8 mouse cellular contexts compared by ENCODE assay signal in the genomic region with DNA sequence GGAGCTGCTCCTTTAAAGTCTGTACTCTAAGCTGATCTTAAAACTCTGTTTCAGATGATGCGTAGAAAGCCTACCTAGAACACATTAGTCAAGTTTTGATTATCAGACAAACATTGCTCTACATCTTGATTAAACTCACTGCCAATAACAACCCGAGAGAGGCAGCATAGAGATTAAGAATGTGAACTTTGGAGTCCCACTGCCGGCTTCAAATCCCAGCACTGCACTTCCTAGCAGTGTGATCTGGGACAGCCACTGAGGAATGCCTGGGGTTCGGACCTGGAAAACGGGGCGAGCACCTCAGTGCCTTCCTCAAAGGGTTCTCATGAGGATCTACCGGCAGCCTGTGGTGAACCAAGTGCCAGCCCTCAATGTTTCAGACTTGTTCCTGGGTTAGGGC. TPM values are rescaled to one million over a fixed set of nuclear protein-coding genes. Genes with fewer than 3 reads are reported as not detected.
A peak's percentile ranks its signal among the peaks of the same experiment; 100 is the strongest.
DNase-seq lines count a peak whose midpoint lies in the region; ATAC-seq and TF ChIP-seq lines count a peak whose summit lies in the region.

No protein-coding gene starts in this region.

- H3K27me3 ChIP-seq in kidney, adult 2 months (replicated peaks; ENCODE audit: control insufficient read depth, insufficient read depth, low read length), result no peaks in the 10 kb centered on the region
- no peaks in the 10 kb centered on the region for H3K27me3 ChIP-seq in embryonic facial prominence, embryonic 13.5 days
- no peaks in the 10 kb centered on the region for H3K27me3 ChIP-seq in intestine, embryonic 14.5 days (replicated peaks; ENCODE audit: control insufficient read depth, insufficient read depth, low read length)
- H3K27me3 ChIP-seq in liver, postnatal 0 days (ENCODE audit: insufficient read depth, low read length), result no peaks in the 10 kb centered on the region

- ATAC-seq in embryonic facial prominence, embryonic 13.5 days (ENCODE audit: insufficient number of reproducible peaks, insufficient read depth, low FRiP score, low TSS enrichment, low read depth), result no peak
- ATAC-seq in intestine, embryonic 14.5 days (replicated peaks; ENCODE audit: low FRiP score, low TSS enrichment, low read depth), result no peak
- no peak for ATAC-seq in liver, postnatal 0 days
- ATAC-seq in frontal cortex, adult (ENCODE audit: low TSS enrichment), result no peak

- H3K4me2 ChIP-seq in embryonic facial prominence, embryonic 13.5 days, result peak overlapping the region; percentile 96
- H3K4me2 ChIP-seq in intestine, embryonic 14.5 days (ENCODE audit: low read length), result peak overlapping the region; percentile 95
- peak overlapping the region; percentile 90 for H3K4me2 ChIP-seq in liver, postnatal 0 days (ENCODE audit: low read depth, low read length)

- no peak for TF ChIP-seq POLR2A in kidney, adult 2 months (IDR thresholded peaks at IDR 0.05; ENCODE audit: low read depth, low read length)

- 51% methylated on average over 7 of the region's 7 CpGs for WGBS in kidney, adult 2 months
- 87% methylated on average over 7 of the region's 7 CpGs for WGBS in embryonic facial prominence, embryonic 13.5 days
- WGBS in intestine, embryonic 14.5 days, result 77% methylated on average over 7 of the region's 7 CpGs
- 70% methylated on average over 7 of the region's 7 CpGs for WGBS in liver, postnatal 0 days (ENCODE audit: insufficient replicate concordance)

- no peaks in the 10 kb centered on the region for H3K9me3 ChIP-seq in embryonic facial prominence, embryonic 13.5 days
- H3K9me3 ChIP-seq in intestine, embryonic 14.5 days (ENCODE audit: control insufficient read depth, low read length), result no peaks in the 10 kb centered on the region
- no peaks in the 10 kb centered on the region for H3K9me3 ChIP-seq in liver, postnatal 0 days (ENCODE audit: low read length)

- H3K27ac ChIP-seq in kidney, adult 2 months (ENCODE audit: insufficient read depth, low read depth, low read length), result peak overlapping the region; percentile 4; the same call in 1 of the 2 replicates
- H3K27ac ChIP-seq in embryonic facial prominence, embryonic 13.5 days, result no peak overlapping the region
- H3K27ac ChIP-seq in intestine, embryonic 14.5 days (ENCODE audit: low read depth), result no peak overlapping the region
- H3K27ac ChIP-seq in liver, postnatal 0 days (ENCODE audit: low read depth), result peak overlapping the region; percentile 30

- peak; percentile 61 for DNase-seq in kidney, adult 2 months
- no peak for DNase-seq in kidney, postnatal 10 days
- no peak for DNase-seq in intestine, embryonic 14.5 days (ENCODE audit: low spot score)
- no peak for DNase-seq in liver, postnatal 0 days
- DNase-seq in ovary, adult 18-20 months (ENCODE audit: low spot score), result no peak
- no peak for DNase-seq in spleen, adult 18-20 months

- peak overlapping the region; percentile 94 for H3K9ac ChIP-seq in embryonic facial prominence, embryonic 13.5 days
- H3K9ac ChIP-seq in intestine, embryonic 14.5 days (ENCODE audit: low read length), result no peak overlapping the region
- no peak overlapping the region; the same call in 1 of the 2 replicates for H3K9ac ChIP-seq in liver, postnatal 0 days (replicated peaks)

- TF ChIP-seq CTCF in kidney, adult 2 months (conservative IDR thresholded peaks at IDR 0.05; ENCODE audit: insufficient read depth, insufficient read length, low read depth, low read length), result no peak
- no peak for TF ChIP-seq CTCF in liver, postnatal 0 days (IDR thresholded peaks at IDR 0.05; ENCODE audit: low read depth)

- H3K36me3 ChIP-seq in kidney, adult 2 months (ENCODE audit: control insufficient read depth, insufficient read depth, low read length), result peaks cover 4% of the 10 kb centered on the region
- H3K36me3 ChIP-seq in embryonic facial prominence, embryonic 13.5 days, result peaks cover 44% of the 10 kb centered on the region
- H3K36me3 ChIP-seq in intestine, embryonic 14.5 days (ENCODE audit: control insufficient read depth, insufficient read depth, low read length), result peaks cover 39% of the 10 kb centered on the region
- peaks cover 29% of the 10 kb centered on the region for H3K36me3 ChIP-seq in liver, postnatal 0 days (replicated peaks; ENCODE audit: insufficient read depth, low read length)

- H3K4me3 ChIP-seq in kidney, adult 2 months (ENCODE audit: insufficient read depth, low read depth, low read length), result peak overlapping the region; percentile 23; the same call in 1 of the 2 replicates
- peak overlapping the region; percentile 11; the same call in 1 of the 2 replicates for H3K4me3 ChIP-seq in embryonic facial prominence, embryonic 13.5 days
- H3K4me3 ChIP-seq in intestine, embryonic 14.5 days (ENCODE audit: low read depth, low read length), result 0 out of 2 replicates have a peak overlapping the region, but pooled peaks have one; percentile 99
- H3K4me3 ChIP-seq in liver, postnatal 0 days (ENCODE audit: low read depth, low read length), result no peak overlapping the region; the same call in 1 of the 2 replicates

- TF ChIP-seq EP300 in liver, postnatal 0 days (IDR thresholded peaks at IDR 0.05; ENCODE audit: low read depth), result no peak

- peaks cover 26% of the 10 kb centered on the region; the same call in 1 of the 2 replicates for H3K4me1 ChIP-seq in kidney, adult 2 months (ENCODE audit: control insufficient read depth, insufficient read depth, low read length)
- peaks cover 32% of the 10 kb centered on the region for H3K4me1 ChIP-seq in embryonic facial prominence, embryonic 13.5 days
- H3K4me1 ChIP-seq in intestine, embryonic 14.5 days (replicated peaks; ENCODE audit: control insufficient read depth, insufficient read depth, low read length), result peaks cover 21% of the 10 kb centered on the region
- peaks cover 35% of the 10 kb centered on the region for H3K4me1 ChIP-seq in liver, postnatal 0 days (ENCODE audit: insufficient read depth)

RNA-seq across cellular contexts. Expression of a gene that starts 1.8 kb away (rescaled TPM):
- polyA plus RNA-seq in kidney, adult 2 months (2012; rRNA removed), result 133 TPM in 2 replicates
- 147 and 162 TPM in 2 replicates for polyA plus RNA-seq in embryonic facial prominence, embryonic 13.5 days (2015; fragmentation: Nextera tagmentation; extraction: Ambion mirVana)
- polyA plus RNA-seq in intestine, embryonic 14.5 days (2014; fragmentation: Nextera tagmentation; extraction: Ambion mirVana), result 188 and 191 TPM in 2 replicates
- 111 and 118 TPM in 2 replicates for polyA plus RNA-seq in liver, postnatal 0 days (2015; fragmentation: Nextera tagmentation; extraction: Ambion mirVana)

RNA-seq across cellular contexts. Expression of a gene that starts 2.0 kb away (rescaled TPM):
- 10.4 and 12.4 TPM in 2 replicates for polyA plus RNA-seq in kidney, adult 2 months (2012; rRNA removed)
- 5.6 and 6.2 TPM in 2 replicates for polyA plus RNA-seq in embryonic facial prominence, embryonic 13.5 days (2015; fragmentation: Nextera tagmentation; extraction: Ambion mirVana)
- polyA plus RNA-seq in intestine, embryonic 14.5 days (2014; fragmentation: Nextera tagmentation; extraction: Ambion mirVana), result 3.8 and 5.5 TPM in 2 replicates
- polyA plus RNA-seq in liver, postnatal 0 days (2015; fragmentation: Nextera tagmentation; extraction: Ambion mirVana), result 2.2 TPM in 2 replicates

RNA-seq across cellular contexts. Expression of a gene that starts 17.5 kb away (rescaled TPM):
- polyA plus RNA-seq in kidney, adult 2 months (2012; rRNA removed), result 23.9 and 25.6 TPM in 2 replicates
- 22.2 and 26.4 TPM in 2 replicates for polyA plus RNA-seq in embryonic facial prominence, embryonic 13.5 days (2015; fragmentation: Nextera tagmentation; extraction: Ambion mirVana)
- 6.5 and 8.9 TPM in 2 replicates for polyA plus RNA-seq in intestine, embryonic 14.5 days (2014; fragmentation: Nextera tagmentation; extraction: Ambion mirVana)
- 5.9 and 6.8 TPM in 2 replicates for polyA plus RNA-seq in liver, postnatal 0 days (2015; fragmentation: Nextera tagmentation; extraction: Ambion mirVana)

RNA-seq across cellular contexts. Expression of a gene that starts 27.8 kb away (rescaled TPM):
- polyA plus RNA-seq in kidney, adult 2 months (2012; rRNA removed), result 0.52 and 2.3 TPM in 2 replicates
- polyA plus RNA-seq in embryonic facial prominence, embryonic 13.5 days (2015; fragmentation: Nextera tagmentation; extraction: Ambion mirVana), result 11.2 and 12.8 TPM in 2 replicates
- 12.8 and 13.3 TPM in 2 replicates for polyA plus RNA-seq in intestine, embryonic 14.5 days (2014; fragmentation: Nextera tagmentation; extraction: Ambion mirVana)
- 0.04 TPM in 1 of 2 replicates, not detected in the other for polyA plus RNA-seq in liver, postnatal 0 days (2015; fragmentation: Nextera tagmentation; extraction: Ambion mirVana)

Comparison
In these comparisons a context has a peak if more than half of its experiments do, and no peak if none do; other contexts are left out.
1. H3K27ac ChIP-seq: peak in kidney, adult 2 months (single experiment) and liver, postnatal 0 days (single experiment); none in embryonic facial prominence, embryonic 13.5 days (single experiment) and intestine, embryonic 14.5 days (single experiment).
2. Peak in every context shown above with its lines, with median percentiles within 50 percentile points of each other: H3K4me2 ChIP-seq.